Mouse (Mus musculus) heart, embryonic 14.5 days (tissue): ENCODE results near the gene Bcl6b. TPM values are rescaled to one million over a fixed set of nuclear protein-coding genes. Genes with fewer than 3 reads are reported as not detected.

Experiments
- ATAC-seq: fragments of 200-750 bp; cut with Nextera tagmentation; 2 replicates; pipeline ENCODE4 v1.8.0; 2017; ENCODE audit warnings: low read depth, moderate TSS enrichment; ENCODE audit not compliant: insufficient number of reproducible peaks, insufficient read depth, low FRiP score
- H3K27ac ChIP-seq, 2 experiments: fragments of 200-500 bp in 1 of 2; fragments of 300-500 bp in 1 of 2; sonication (generic) in 1 of 2; replicated peaks in 1 of 2; 2 replicates each; pipeline ENCODE4 v1.5.1; 2012 to 2014; ENCODE audit warnings: low read depth in 2 of 2, low read length in 2 of 2, control low read depth in 1 of 2, mild to moderate bottlenecking in 1 of 2, mixed read lengths in 1 of 2; ENCODE audit not compliant: control insufficient read depth in 1 of 2, insufficient read depth in 1 of 2
- H3K27me3 ChIP-seq: fragments of 300-500 bp; sonication (generic); 2 replicates; pipeline ENCODE4 v1.6.1; 2014; ENCODE audit warnings: mild to moderate bottlenecking, low read length, control low read depth; ENCODE audit not compliant: control insufficient read depth, insufficient read depth
- H3K36me3 ChIP-seq: fragments of 300-500 bp; sonication (generic); 2 replicates; pipeline ENCODE4 v1.6.1; 2014; ENCODE audit warnings: mild to moderate bottlenecking, control low read depth, low read length, mixed read lengths; ENCODE audit not compliant: control insufficient read depth, insufficient read depth
- H3K4me1 ChIP-seq, 2 experiments: fragments of 200-500 bp in 1 of 2; fragments of 300-500 bp in 1 of 2; sonication (generic) in 1 of 2; 2 replicates each; pipeline ENCODE4 v1.6.1; 2012 to 2014; ENCODE audit warnings: low read length in 2 of 2, control low read depth in 1 of 2, mixed read lengths in 1 of 2; ENCODE audit not compliant: control insufficient read depth in 2 of 2, insufficient read depth in 2 of 2
- H3K4me2 ChIP-seq: fragments of 300-500 bp; sonication (generic); 2 replicates; pipeline ENCODE4 v1.6.1; 2014; ENCODE audit warnings: mild to moderate bottlenecking, low read length
- H3K4me3 ChIP-seq, 2 experiments: fragments of 200-500 bp in 1 of 2; fragments of 300-500 bp in 1 of 2; sonication (generic) in 1 of 2; 2 replicates each; pipeline ENCODE4 v1.5.1; 2012 to 2014; ENCODE audit warnings: low read length in 2 of 2, mild to moderate bottlenecking in 2 of 2, control low read depth in 1 of 2, low read depth in 1 of 2, moderate library complexity in 1 of 2; ENCODE audit not compliant: control insufficient read depth in 1 of 2, insufficient read depth in 1 of 2
- H3K9ac ChIP-seq: fragments of 300-500 bp; sonication (generic); 2 replicates; pipeline ENCODE4 v1.6.1; 2014; ENCODE audit warnings: mild to moderate bottlenecking, low read length
- H3K9me3 ChIP-seq: fragments of 300-500 bp; sonication (generic); 2 replicates; pipeline ENCODE4 v1.6.1; 2016; ENCODE audit warnings: low read length, control low read depth; ENCODE audit not compliant: control insufficient read depth
- WGBS: fragments of 180-500 bp; shearing (Covaris S2); extraction: QIAGEN DNeasy Blood & Tissue Kit; methylation state at CpG from one replicate; pipeline ENCODE4 v1.1.7; 2014; 5-methylcytosine and 5-hydroxymethylcytosine counted together
- polyA plus RNA-seq: library from polyadenylated mRNA; unstranded; fragments of >200 nt; fragmentation: Nextera tagmentation; extraction: Ambion mirVana; gene quantifications from 2 replicates; pipeline ENCODE4 v1.2.1, GENCODE M21; 2014

Gene Bcl6b
- polyA plus RNA-seq, 1 experiment from 2014 or later, result 18.7 TPM

DNA sequence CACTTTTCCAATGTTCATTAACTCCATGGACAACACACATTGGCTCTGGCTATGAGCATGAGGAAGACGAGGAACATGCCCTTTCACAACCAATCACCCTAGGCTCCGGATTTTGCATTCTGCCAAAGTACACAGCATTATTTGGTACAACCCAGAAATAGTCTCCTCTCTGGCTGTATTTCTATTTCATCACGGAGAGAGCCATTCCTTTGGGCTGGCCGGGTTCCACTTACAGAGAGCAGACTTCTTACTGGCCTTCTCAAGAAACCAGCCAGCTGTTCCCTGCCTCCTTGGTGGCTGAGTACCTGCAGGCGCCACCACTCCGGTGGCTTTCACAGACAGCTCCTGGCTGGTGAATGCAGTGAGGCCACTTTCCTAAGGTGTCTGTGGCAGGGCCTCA, 17.2 kb downstream of the Bcl6b start, which contains the start of gene Slc16a11:
Slc16a11 (plus strand) TSS at position 330 of the 400 bp plus-strand sequence.
- Histone ChIP-seq H3K4me1 (peaks cover 0 to 13% of the 10 kb centered on the region in 2 experiments; a peak in 3 of 4 replicates), H3K9me3 (no peaks in the 10 kb centered on the region), H3K4me2 (0 out of 2 replicates have a peak within 1 kb of the TSS, but pooled peaks have one; percentile 63), H3K27me3 (peaks cover 61% of the 10 kb centered on the region), H3K36me3 (no peaks in the 10 kb centered on the region), H3K4me3 (peak within 1 kb of the TSS in 1 of 2 experiments; percentile 33; a peak in 1 of 4 replicates), H3K27ac (no peak within 1 kb of the TSS), H3K9ac (no peak within 1 kb of the TSS)
- ATAC-seq, result no peak
- WGBS, result 53% methylated on average over 6 of the region's 6 CpGs

DNA sequence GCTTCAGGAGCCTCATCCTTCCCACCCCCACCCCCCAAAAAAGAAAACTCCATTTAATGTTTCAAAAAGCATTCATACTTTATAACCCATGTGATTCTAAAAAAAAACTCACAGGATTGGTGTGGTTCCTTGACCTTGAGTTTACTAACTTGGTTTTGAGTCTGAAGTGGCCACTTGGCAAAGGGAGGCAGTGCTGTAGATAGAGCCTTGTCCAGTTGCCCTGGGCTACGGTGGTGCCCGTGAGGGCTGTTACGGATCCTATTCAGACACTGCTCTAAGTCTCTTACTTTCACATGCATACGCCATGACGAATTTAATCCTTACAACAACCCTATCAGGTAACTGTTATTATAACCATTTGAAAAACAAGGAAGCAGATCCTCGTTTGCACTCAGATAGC, 17.6 kb downstream of the Bcl6b start:
- no peak overlapping the region for H3K4me3 ChIP-seq
- H3K27me3 ChIP-seq, result peaks cover 58% of the 10 kb centered on the region
- no peak for ATAC-seq
- H3K36me3 ChIP-seq, result no peaks in the 10 kb centered on the region
- H3K27ac ChIP-seq, result no peak overlapping the region
- no peaks in the 10 kb centered on the region for H3K9me3 ChIP-seq
- no peak overlapping the region for H3K9ac ChIP-seq
- 68% methylated on average over 6 of the region's 6 CpGs for WGBS
- H3K4me2 ChIP-seq, result no peak overlapping the region
- H3K4me1 ChIP-seq, result peaks cover 0 to 13% of the 10 kb centered on the region in 2 experiments; a peak in 3 of 4 replicates

DNA sequence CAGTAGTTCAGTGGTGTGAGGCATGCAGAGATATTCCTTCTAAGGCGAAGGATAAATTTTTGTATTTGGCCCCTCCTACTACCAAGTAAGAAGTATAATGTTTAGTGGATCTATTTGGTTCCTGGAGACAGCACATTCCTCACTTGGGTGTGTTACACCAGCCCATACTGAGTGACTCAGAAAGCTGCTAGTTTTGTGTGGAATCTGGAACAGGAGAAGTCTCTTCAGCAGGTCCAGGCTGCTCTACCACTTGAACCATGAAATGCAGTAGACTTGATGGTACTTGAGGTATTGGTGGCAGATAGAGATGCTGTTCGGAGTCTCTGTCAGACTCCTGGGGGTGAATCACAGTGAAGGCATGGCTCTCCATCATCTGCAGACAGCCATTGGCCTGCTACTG, 18.9 kb downstream of the Bcl6b start:
- ATAC-seq, result no peak
- Histone ChIP-seq H3K4me2 (no peak overlapping the region), H3K9ac (no peak overlapping the region), H3K4me3 (no peak overlapping the region), H3K9me3 (no peaks in the 10 kb centered on the region), H3K36me3 (no peaks in the 10 kb centered on the region), H3K27ac (no peak overlapping the region), H3K4me1 (peaks cover 0 to 13% of the 10 kb centered on the region in 2 experiments; a peak in 3 of 4 replicates), H3K27me3 (peaks cover 45% of the 10 kb centered on the region)
- WGBS, result 76% methylated on average over 2 of the region's 2 CpGs

DNA sequence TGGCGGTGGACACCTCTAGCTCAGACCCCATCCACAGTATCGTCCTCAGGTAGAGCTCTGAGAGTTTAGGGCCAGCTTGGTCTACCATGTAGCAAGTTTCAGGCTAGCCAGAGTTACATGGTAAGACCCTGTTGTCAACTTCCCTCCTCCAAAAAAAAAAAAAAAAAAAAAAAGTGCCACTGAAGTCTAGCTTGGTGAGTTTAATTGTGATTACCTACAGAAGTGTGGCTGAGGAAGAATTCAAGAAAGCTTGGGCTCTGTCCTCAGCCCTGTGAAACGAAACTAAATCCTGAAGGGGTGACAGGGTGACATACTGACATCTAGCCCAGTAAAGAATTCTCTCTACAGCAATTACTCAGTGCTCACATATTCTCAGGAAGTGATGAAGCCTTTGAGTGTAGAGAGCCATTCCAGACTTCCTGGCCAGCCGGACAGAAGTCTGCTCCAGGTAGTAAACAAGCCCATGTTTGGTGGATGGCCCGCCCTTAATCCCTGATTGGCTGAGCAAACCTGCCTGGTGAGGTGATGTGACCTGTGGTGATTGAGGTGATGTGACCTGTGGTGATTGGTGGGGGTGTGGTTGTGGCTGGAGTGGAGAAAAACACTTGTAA, 20.7 kb downstream of the Bcl6b start:
- ATAC-seq, result no peak
- Histone ChIP-seq H3K27ac (no peak overlapping the region), H3K36me3 (no peaks in the 10 kb centered on the region), H3K9ac (no peak overlapping the region), H3K27me3 (peaks cover 27% of the 10 kb centered on the region), H3K4me1 (peaks cover 0 to 2% of the 10 kb centered on the region in 2 experiments; a peak in 2 of 4 replicates), H3K9me3 (no peaks in the 10 kb centered on the region), H3K4me2 (no peak overlapping the region), H3K4me3 (no peak overlapping the region)
- WGBS, result 55% methylated on average over 5 of the region's 5 CpGs

DNA sequence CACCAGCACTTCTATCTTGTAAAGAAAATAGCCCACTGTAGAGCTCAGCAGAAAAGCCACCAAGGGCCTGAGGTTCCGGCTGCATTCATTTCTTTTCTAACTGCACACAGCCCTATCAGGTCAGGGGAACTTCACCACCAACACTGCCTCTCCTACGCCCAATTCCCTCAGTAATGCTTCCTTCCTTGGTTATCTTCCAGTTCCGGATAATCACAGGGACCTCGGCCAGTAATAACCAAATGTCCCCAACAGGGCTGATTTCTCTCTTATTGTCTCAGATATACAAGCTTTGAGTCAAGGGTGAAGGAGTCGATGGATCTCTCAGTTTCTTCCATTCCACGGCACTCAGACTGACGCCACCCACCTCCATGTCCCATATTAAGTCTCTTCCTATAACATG, 22.3 kb downstream of the Bcl6b start:
- no peaks in the 10 kb centered on the region for H3K9me3 ChIP-seq
- WGBS, result 58% methylated on average over 7 of the region's 7 CpGs
- H3K27ac ChIP-seq, result no peak overlapping the region
- no peak overlapping the region for H3K4me2 ChIP-seq
- no peak overlapping the region for H3K4me3 ChIP-seq
- no peaks in the 10 kb centered on the region for H3K4me1 ChIP-seq
- no peak overlapping the region for H3K9ac ChIP-seq
- no peaks in the 10 kb centered on the region for H3K36me3 ChIP-seq
- peaks cover 12% of the 10 kb centered on the region for H3K27me3 ChIP-seq
- no peak for ATAC-seq

DNA sequence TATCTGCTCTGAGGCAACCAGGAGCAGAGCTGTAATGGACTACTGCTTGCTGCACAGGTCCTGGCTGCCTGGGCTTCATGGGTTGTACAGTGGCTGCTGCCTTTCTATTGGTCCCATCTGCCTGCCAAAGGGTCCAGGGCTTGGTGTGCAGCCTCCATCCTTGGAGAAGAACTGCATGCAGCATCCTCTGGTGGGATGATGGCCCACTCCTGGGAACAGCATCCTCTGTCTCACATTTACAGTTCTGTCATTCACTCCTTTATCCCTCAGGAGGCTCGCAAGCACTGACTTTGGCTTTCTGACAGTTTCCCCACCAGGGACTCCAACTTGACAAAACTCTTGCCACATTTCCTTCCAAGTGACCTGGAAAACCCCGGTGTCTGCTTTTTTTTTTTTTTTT, 22.8 kb downstream of the Bcl6b start:
- H3K27me3 ChIP-seq, result peaks cover 8% of the 10 kb centered on the region
- H3K4me1 ChIP-seq, result no peaks in the 10 kb centered on the region
- WGBS, result 64% methylated on average over 2 of the region's 2 CpGs
- no peaks in the 10 kb centered on the region for H3K36me3 ChIP-seq
- no peak overlapping the region for H3K4me3 ChIP-seq
- H3K9ac ChIP-seq, result no peak overlapping the region
- no peaks in the 10 kb centered on the region for H3K9me3 ChIP-seq
- H3K4me2 ChIP-seq, result no peak overlapping the region
- ATAC-seq, result no peak
- no peak overlapping the region for H3K27ac ChIP-seq

DNA sequence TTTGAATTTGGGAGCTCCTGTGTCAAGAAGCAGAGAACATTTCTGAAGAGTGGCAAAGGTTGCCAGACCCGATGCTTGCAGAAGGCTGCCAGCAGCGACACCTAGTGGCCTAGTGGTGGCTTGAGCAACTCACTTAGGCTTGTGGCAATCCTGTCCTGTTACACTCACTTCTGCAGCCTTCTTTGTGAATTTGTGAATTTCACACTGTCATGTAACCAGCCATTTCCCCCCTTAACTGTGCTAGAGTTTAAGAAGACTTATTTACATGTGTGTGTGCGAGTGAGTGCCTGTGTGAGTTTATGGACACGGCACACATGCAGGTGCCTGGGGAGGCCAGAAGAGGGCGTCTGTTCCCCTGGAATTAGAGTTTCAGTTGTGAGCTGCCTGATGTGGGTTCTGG, 27.9 kb downstream of the Bcl6b start:
- Histone ChIP-seq H3K9me3 (no peaks in the 10 kb centered on the region), H3K4me1 (no peaks in the 10 kb centered on the region), H3K27ac (no peak overlapping the region), H3K27me3 (no peaks in the 10 kb centered on the region; the same call in 1 of the 2 replicates), H3K4me2 (no peak overlapping the region), H3K4me3 (no peak overlapping the region), H3K9ac (no peak overlapping the region), H3K36me3 (no peaks in the 10 kb centered on the region)
- no peak for ATAC-seq
- WGBS, result 37% methylated on average over 5 of the region's 5 CpGs
